Mouse (Mus musculus) kidney, postnatal 25 days (tissue): ENCODE results near the gene S100pbp.
A peak's percentile ranks its signal among the peaks of the same experiment; 100 is the strongest.

Experiments used
- DNase-seq, 2 experiments: peaks; one replicate each; pipeline ENCODE4 v3.0.0; 2021; ENCODE audit warnings: mixed read lengths in 2 of 2

The S100pbp gene

GRCm38 (mm10) chr4:129125736-129126451 lies 63.6 kb downstream of the S100pbp start:
- DNase-seq, result peak; percentile 29 to 58

- no peak for DNase-seq
These were observed 64.8 kb downstream of the S100pbp start for GRCm38 (mm10) chr4:129124652-129125146.

- no peak for DNase-seq
These were observed 66.8 kb downstream of the S100pbp start for GRCm38 (mm10) chr4:129122719-129123118.

DNA sequence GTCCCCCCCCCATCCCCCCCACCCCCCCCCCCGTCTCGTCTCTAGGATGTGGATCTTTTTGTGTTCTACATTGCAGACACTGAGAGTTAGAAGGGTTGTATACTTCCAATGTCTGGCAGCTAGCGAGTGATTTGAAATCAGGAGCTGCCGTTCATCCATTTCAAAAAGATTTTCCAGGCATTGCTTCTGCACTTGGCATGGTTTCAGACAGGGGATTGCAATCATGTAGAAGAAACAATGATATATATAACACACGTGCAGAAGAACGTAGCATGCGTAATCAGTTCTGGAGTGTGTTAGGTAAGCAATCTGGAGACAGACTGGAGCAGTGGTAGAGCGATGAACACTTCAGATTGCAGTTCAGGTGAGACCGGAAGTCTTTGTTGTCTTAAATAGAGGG lies 67.4 kb downstream of the S100pbp start:
- no peak for DNase-seq

- no peak for DNase-seq
These were observed 67.9 kb downstream of the S100pbp start, which contains the start of gene Hpca for GRCm38 (mm10) chr4:129121569-129122086. TSS of gene Hpca (minus strand) at chr4:129122036.

DNA sequence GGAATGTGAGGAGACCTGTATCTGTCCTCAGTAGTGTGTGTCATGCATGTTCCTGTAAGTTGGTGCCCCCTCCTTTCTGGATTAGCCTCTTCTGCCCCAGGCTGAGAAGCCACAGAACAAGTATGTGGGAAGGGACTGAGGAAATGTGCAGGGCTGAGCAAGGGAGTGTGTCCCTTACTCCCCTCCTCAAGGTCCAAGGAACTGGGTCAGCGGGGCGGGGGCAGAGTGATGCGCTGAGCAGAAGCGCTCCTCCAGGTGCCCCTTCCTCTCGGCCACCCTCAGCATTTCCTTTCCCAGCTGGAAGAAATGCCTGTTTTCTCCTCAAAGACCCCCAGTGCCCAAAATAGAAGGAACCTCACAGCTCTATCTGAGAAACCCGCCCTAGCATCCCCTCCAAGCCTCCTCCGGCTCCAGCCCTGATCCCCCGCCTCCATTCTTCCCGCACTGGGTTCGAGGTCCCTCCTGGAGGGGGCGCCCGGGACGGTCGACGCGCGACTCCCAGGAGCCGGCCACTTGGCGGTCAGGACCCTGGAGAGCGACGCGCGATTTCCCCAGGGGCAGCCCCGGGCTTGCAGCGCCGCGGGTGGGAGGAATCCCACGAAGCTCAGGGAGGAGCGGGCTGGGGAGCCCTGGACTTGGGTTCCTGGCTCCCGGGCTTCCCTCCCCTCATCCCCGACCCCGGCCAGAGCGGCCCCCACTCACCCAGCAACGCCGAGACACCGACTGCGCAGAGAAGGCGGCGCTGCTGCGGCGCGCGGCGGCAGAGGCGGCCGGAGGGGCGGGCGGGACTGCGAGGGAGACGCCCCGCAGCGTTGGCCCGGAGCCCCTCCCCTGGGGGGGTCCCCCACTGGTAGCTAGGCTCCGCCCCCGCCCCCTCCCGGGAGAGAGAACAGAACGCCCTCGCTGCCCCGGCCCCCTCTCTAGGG lies 68.7 kb downstream of the S100pbp start:
- peak; percentile 71 for DNase-seq

DNA sequence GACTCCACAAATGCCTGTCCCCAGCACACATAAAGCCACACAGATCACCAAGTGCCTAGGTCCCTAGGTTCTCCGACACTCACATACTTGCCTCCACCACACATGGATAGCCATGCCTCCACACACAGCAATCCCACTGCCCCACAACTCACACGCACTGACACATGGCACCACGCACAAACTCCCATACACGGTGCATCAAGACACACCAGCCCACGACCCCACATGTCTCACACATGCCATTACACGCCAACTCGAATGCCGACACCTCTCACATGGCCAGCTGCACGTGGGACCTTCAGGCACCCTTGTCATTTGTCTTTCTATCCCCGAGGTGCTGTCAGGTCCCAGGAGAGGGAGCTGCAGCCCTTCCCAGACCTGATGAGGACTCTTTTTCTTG lies 69.8 kb downstream of the S100pbp start:
- no peak for DNase-seq

DNA sequence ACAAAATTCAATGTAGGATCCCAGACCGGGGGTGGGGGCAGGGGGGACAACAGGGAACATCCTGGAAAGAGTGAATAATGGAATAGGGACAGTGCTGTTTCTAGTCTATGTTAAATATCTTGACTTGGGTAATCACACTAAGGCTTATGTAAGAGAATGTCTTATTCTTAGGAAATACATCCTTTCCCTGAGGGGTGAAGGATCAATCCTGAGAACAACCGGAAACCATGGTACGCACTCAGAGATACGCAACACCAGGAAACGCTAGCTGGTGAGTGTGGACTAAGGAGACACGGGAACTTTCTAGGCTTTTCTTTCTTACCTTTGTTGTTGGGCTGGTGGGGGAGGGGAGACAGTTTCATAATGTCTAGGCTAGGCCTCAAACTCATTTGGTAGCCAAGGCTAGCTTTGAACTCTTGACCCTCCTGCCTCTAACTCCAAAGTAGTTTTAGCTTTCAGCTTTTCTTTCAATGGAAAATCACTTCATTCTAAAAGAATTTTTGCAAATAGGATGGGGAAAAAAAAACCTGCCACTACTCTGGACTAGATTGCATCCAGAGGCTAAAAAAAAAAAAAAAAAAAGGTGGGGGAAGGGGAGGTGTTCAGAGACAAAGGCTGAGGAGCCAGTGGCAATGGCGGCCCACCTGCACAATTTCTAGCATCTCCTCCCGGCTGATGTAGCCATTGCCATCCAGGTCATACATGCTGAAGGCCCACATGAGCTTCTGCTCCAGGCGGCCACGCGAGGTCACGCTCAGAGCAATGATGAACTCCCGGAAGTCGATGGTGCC lies 71.6 kb downstream of the S100pbp start:
- no peak for DNase-seq

DNA sequence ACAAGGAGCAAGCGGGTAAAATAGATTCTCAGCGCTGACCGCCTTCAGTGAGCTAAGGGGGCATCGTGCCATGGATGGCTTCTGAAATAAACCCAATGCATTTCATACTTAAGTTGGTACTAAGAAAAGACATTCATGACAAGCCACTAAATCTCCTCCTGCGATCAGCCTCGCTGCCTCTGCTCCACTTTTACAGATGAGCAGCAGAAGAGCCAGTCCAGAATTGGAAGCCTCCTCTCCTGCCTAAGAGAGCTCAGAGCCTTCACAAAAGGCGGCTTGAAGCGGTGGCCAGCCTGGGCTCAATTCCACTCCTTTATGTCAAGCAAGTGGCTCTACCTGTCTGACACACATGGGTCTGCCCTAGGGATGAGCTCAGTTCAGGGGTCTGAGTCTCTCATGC lies 72.8 kb downstream of the S100pbp start:
- no peak for DNase-seq

GRCm38 (mm10) chr4:129113083-129113988 lies 76.2 kb downstream of the S100pbp start:
- peak; percentile 61 to 75 for DNase-seq

DNA sequence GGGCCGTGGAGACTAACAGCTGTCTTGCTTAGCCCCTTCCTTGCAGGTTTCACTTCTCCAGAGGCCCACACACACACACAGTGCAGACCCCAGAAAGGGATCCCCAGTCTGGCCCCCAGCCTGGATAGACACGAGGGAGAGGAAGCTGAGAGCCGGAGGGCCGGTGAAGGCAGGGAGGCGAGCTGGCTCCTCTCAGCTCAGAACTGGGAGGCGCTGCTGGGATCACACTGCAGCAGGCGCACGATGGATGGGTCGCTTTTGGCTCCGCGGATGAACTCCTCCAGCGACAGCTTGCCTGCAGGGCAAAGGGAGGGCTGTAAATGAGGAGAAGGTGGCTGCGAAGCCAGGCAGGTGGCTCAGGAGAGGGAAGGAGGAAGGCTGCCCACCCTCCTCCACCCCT lies 77.3 kb downstream of the S100pbp start:
- DNase-seq, result no peak

- no peak for DNase-seq
These were observed 78.2 kb downstream of the S100pbp start for GRCm38 (mm10) chr4:129111350-129111749.

GRCm38 (mm10) chr4:129110804-129111203 lies 78.7 kb downstream of the S100pbp start:
- DNase-seq, result no peak

- DNase-seq, result no peak
These were observed 80.9 kb downstream of the S100pbp start for GRCm38 (mm10) chr4:129108624-129109023.

DNA sequence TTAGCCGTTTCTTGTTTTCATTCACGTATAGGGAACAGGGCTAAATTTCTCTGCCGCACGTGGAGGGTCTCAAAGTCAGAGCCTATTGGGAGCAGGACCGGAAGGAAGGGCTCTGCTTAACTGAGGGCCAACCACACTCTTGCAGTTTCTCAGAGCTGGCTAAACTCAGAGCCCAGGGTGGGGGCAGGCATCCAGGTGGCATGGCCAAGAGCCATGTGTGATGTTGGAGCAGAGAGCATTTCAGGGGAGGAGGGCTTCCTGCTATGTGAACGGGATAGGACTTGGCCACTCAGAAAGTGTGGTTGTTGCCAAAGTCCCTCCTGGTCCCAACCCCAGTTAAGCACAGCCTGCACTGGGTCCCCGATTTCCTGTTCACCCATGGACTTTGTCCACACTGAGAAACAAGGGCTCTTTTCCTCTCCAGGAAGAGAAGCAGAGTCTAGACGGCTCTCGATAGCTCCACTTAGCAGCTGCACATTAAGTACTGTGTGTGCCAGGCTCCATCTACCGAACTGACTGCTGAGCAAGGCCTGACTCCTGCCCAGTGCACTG lies 82.1 kb downstream of the S100pbp start:
- DNase-seq, result no peak

DNA sequence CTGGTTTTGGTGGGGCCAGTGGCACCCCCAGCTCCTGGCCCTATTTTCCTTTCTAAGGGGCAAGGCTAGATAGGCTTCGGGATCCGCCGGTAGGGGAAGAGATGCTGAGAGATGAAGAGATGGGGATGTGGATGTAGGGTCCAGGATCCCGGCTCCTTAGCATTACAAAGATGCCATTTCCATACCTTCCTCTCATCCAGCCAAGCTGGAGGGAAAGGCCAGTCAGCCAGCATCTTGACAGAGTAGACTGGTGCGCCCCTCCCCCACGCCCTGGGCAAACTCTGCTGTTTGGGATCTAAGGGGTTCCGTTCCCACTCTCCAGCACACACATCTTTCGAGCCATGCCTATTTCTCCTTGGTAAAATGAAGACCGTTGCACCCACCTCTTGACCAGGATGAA lies 83.5 kb downstream of the S100pbp start:
- DNase-seq, result no peak

DNA sequence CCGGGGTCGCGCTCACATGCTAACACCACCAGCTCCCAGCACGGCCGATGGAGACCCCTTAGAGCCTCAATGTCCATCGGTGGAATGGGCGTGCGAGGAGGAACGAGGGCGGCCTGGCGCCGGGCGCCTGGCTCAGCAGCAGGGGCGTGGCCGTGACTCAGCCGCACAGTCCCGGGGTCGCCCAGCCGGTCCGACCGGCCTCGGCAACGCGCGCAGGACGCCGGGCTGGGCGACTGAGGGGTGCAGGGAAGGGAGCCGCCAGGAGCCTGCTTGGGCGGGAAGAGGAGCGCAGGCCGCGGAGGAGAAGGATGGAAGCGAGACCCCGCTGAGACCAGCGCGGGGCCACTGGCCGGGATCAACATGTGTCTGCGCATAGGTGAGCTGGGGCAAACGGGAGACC lies 84.2 kb downstream of the S100pbp start, which contains the start of gene Tmem54:
Tmem54 (plus strand) TSS at position 193 of the 400 bp plus-strand sequence.
- DNase-seq, result no peak

DNA sequence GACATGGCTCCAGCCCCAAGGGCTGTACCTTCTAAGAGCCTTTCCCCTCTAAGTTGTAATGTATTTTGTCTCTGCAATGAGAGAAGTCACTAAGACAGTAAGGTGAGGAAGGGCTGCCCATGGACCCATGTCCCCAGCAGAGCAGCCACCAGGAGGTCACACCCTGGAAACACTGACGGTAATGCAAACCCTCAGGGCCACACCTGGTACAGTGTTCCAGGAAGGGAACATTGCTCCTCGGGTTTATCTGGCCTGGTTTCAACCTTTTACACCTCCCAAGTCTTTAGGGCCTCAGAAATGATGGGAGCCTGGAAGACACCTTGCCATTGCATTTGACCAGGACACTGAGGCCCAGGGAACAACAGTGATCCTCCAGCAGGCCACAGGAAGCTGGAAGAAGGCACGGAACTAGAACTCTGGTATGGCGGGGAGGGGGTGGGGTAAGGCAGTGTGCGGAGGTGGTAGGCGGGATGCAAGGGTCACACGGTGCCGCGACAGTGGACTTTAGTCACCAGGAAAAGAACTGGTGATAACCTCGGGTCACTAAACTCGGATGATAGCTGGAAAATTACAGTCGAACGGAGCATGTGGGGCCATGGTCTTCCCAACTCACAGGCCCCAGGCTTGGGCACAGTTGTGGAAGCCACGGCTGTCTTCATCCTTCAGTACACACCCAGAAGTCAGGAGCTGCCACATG lies 87.2 kb downstream of the S100pbp start:
- DNase-seq, result no peak
